Mouse (Mus musculus) layer of hippocampus, postnatal 25 days (tissue): ENCODE measurements around the gene Tmem200a. TPM values are rescaled to one million over a fixed set of nuclear protein-coding genes. Genes with fewer than 3 reads are reported as not detected.

Experiments used
- DNase-seq, 2 experiments: peaks; one replicate each; pipeline ENCODE4 v3.0.0; 2022; ENCODE audit warnings: mixed read lengths in 2 of 2, low spot score in 1 of 2; ENCODE audit errors: extremely low spot score in 1 of 2
- total RNA-seq, 2 experiments: library from RNA; stranded (reverse); gene quantifications; 2 replicates each; pipeline ENCODE4 v1.2.3; 2021

Tmem200a gene
- total RNA-seq, 2 experiments from 2014 or later = 22.7 to 28.0 TPM

GRCm38 (mm10) chr10:25984056-25984455, 94.8 kb downstream of the Tmem200a start:
- DNase-seq = no peak

- no peak for DNase-seq
These were observed 96.2 kb downstream of the Tmem200a start for GRCm38 (mm10) chr10:25982617-25983016.

- DNase-seq = no peak
These were observed 116.0 kb downstream of the Tmem200a start for GRCm38 (mm10) chr10:25962863-25963262.

GRCm38 (mm10) chr10:25961066-25961465, 117.8 kb downstream of the Tmem200a start:
- DNase-seq = no peak

- no peak for DNase-seq
These were observed 119.8 kb downstream of the Tmem200a start for GRCm38 (mm10) chr10:25958762-25959753.

- no peak for DNase-seq
These were observed 124.1 kb downstream of the Tmem200a start for GRCm38 (mm10) chr10:25954641-25955228.

GRCm38 (mm10) chr10:25952838-25953237, 126.0 kb downstream of the Tmem200a start:
- DNase-seq = no peak

GRCm38 (mm10) chr10:25952150-25952549, 126.7 kb downstream of the Tmem200a start:
- DNase-seq = no peak

- DNase-seq = no peak
These were observed 133.0 kb downstream of the Tmem200a start for GRCm38 (mm10) chr10:25945866-25946265.

GRCm38 (mm10) chr10:25944641-25945040, 134.2 kb downstream of the Tmem200a start:
- DNase-seq = no peak

- no peak for DNase-seq
These were observed 147.1 kb downstream of the Tmem200a start for GRCm38 (mm10) chr10:25931796-25932195.

GRCm38 (mm10) chr10:25929401-25930150, 149.3 kb downstream of the Tmem200a start:
- peak; percentile 22 to 37 for DNase-seq

- no peak for DNase-seq
These were observed 149.9 kb downstream of the Tmem200a start for GRCm38 (mm10) chr10:25928861-25929368.

GRCm38 (mm10) chr10:25928448-25928786, 150.4 kb downstream of the Tmem200a start:
- DNase-seq = no peak

- no peak for DNase-seq
These were observed 151.1 kb downstream of the Tmem200a start for GRCm38 (mm10) chr10:25927553-25928447.

GRCm38 (mm10) chr10:25920640-25921278, 158.1 kb downstream of the Tmem200a start:
- DNase-seq = no peak

- no peak for DNase-seq
These were observed 160.7 kb downstream of the Tmem200a start for GRCm38 (mm10) chr10:25918103-25918502.

- no peak for DNase-seq
These were observed 168.6 kb downstream of the Tmem200a start for GRCm38 (mm10) chr10:25910270-25910669.
